Mouse (Mus musculus) cortical plate, adult 2 months (tissue): ENCODE results near the gene Fam170b. TPM values are rescaled to one million over a fixed set of nuclear protein-coding genes. Genes with fewer than 3 reads are reported as not detected.

ENCODE experiments used
- H3K27ac ChIP-seq: fragments of 200-500 bp; 2 replicates; pipeline ENCODE4 v1.5.1; 2012; ENCODE audit warnings: low read length, control low read depth, inconsistent platforms; ENCODE audit not compliant: insufficient read depth
- H3K4me1 ChIP-seq: fragments of 200-500 bp; 2 replicates; pipeline ENCODE4 v1.6.1; 2011; ENCODE audit warnings: low read length; ENCODE audit not compliant: control insufficient read depth, insufficient read depth
- H3K4me3 ChIP-seq: fragments of 200-500 bp; 2 replicates; pipeline ENCODE4 v1.5.1; 2011; ENCODE audit warnings: mild to moderate bottlenecking, low read length, control low read depth; ENCODE audit not compliant: insufficient read depth
- CTCF ChIP-seq: fragments of 200-500 bp; IDR thresholded peaks from 2 replicates; pipeline ENCODE4 v1.5.1; 2011; ENCODE audit warnings: mild to moderate bottlenecking, control low read depth, low read length; ENCODE audit not compliant: insufficient read depth; ENCODE audit errors: extremely low read depth
- POLR2A ChIP-seq: fragments of 200-500 bp; IDR thresholded peaks from 2 replicates; pipeline ENCODE4 v1.6.1; 2011; ENCODE audit warnings: mild to moderate bottlenecking, low read length, control low read depth; ENCODE audit not compliant: insufficient read depth; ENCODE audit errors: extremely low read depth
- polyA plus RNA-seq: library from polyadenylated mRNA; depleted of rRNA; stranded (reverse); fragments of >200 nt; gene quantifications from 2 replicates; pipeline ENCODE4 v1.2.3, GENCODE M21; 2012

The Fam170b gene
- polyA plus RNA-seq, 1 experiment = not detected

DNA sequence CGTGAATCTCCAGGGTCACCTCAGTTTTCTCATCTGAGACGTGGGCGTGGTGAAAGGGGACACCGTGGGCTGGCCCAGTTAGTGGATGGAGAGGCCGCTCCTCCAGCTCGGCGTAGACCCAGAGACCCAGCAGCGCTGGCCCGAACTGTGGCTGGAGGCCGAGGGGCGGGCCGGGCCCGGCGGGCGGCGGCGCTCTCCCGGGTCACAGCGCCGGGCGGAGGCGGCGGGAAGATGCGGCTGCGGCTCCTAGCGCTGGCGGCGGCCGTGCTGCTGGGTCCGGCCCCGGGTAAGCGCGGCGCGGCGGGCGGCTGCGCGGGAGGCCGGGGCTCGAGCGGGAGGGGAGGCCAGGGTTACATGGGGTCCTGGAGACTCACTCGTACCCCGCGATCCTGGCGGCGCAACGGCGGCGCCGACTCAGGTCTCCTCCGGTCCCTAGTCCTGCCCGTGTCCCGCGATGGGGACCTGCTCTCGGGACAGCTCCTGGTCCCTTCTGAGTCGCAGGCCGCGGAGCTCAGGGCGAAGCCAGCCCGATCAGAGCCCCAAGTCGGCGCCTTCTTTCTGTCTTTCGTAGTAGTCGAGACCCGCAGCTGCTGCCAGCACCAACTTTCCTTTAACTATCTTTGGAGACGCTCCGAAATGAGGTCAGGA, 23.0 kb downstream of the Fam170b start, which contains the start of gene Vstm4:
Vstm4 (plus strand) TSS at position 76 of the 648 bp plus-strand sequence.
- TF ChIP-seq POLR2A (no peak), CTCF (no peak)
- H3K27ac ChIP-seq = no peak within 1 kb of the TSS
- no peaks in the 10 kb centered on the region for H3K4me1 ChIP-seq
- peak within 1 kb of the TSS; percentile 35 for H3K4me3 ChIP-seq

DNA sequence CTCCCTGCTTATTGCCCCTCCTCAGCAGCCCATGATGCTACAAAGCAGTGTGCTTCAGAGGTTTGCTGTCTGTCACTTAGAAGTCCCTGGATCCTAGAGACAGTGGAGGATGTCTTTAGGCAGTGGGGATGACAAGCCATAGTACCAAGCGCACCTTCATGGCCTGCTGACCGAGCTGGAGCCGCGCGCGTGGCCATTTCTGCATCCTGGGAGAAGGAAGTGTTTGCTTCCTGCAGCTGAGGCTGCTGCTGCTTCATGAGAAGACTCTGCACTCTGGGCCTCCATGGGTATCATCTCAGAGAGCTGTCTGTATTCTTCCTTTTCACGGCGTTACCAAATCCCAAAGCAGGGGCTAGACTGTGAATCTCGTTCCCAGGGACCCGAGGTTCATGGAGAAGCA, 24.6 kb downstream of the Fam170b start:
- Histone ChIP-seq H3K4me3 (no peak overlapping the region), H3K27ac (no peak overlapping the region), H3K4me1 (no peaks in the 10 kb centered on the region)
- TF ChIP-seq POLR2A (no peak), CTCF (no peak)

DNA sequence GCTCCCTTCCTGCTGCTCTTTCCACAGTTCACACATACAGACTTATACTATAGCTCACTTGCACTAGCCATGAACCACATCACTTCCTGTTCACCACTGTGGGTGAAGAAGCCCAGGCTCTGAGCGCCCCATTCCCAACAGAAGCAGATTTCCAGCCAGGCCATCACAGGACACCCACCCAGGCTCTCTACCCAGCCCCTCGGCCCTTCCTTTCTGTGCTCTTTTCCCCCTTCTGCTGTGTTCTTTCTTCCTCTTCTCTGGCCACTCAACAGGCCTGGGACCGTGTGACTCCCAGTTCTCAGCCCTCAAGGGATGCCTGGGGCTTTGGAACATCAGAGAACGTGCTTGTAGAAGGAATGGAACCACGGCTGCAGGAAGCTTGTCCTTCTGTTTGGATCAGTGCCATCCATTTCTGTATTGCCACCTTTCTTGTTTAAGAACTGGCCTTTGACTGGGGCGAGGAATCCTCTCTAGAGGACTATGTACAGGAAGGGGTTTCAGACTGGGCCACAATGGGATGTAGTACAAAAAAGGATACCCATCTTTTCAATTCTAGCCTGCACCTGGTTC, 25.3 kb downstream of the Fam170b start:
- H3K27ac ChIP-seq = no peak overlapping the region
- no peak overlapping the region for H3K4me3 ChIP-seq
- H3K4me1 ChIP-seq = no peaks in the 10 kb centered on the region
- no peak for TF ChIP-seq CTCF
- no peak for TF ChIP-seq POLR2A

DNA sequence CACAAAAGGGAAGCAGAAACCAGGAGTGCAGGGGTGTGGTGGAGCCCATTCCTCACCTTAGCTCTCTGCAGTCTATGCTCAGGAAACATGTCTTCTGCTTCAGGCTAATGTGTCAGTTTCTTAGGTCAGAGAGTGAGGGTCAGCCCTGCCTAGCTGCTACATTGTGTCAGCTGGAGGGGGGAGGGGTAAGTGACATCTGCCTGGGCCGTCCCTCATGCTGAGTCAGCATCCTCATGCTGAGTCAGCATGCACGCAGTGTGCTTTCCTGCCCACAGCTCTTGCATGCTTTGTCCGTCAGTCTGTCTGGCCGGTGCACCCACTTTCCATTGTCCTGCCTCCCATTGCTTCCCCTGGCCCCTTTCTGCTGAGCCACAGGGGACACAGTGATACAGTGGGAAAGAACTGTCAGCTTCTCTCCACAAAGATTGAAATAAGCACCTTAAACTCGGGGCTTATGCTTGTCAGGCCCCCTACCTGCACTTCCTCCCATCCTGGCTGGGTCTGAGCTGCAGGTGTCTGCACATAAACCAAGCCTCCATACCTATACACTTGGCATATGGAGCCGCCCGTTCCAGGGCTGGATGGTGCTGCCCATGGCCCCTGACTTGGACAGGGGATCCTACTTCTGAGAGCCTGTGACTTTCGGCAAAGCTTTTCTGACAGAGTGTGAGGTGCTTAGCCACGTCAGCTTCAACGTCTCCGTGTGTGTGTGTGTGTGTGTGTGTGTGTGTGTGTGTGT, 26.2 kb downstream of the Fam170b start:
- H3K4me3 ChIP-seq = no peak overlapping the region
- H3K27ac ChIP-seq = no peak overlapping the region
- no peaks in the 10 kb centered on the region for H3K4me1 ChIP-seq
- TF ChIP-seq CTCF = no peak
- no peak for TF ChIP-seq POLR2A

DNA sequence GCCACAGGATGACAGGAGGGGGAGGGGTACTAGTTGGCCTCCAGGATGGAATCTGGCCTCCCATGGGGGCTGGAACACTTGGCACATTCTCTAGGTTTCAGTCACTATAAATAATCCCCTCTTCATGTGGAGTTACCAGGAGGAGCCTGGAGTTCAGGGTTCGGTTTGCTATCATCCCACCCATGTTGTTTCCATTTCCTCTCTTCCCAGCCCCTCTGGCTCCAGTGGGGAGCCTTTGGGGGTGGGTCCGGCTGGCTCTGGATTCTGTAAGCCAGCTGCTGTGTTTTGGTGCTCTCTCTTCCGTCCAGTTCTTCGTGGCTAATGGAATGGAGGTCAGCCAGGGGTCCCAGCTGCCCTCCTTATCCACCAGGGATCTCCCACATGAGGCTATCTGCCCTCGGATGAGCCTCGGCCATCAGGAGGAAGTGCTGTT, 27.4 kb downstream of the Fam170b start:
- no peaks in the 10 kb centered on the region for H3K4me1 ChIP-seq
- TF ChIP-seq POLR2A (no peak), CTCF (no peak)
- no peak overlapping the region for H3K4me3 ChIP-seq
- H3K27ac ChIP-seq = no peak overlapping the region

DNA sequence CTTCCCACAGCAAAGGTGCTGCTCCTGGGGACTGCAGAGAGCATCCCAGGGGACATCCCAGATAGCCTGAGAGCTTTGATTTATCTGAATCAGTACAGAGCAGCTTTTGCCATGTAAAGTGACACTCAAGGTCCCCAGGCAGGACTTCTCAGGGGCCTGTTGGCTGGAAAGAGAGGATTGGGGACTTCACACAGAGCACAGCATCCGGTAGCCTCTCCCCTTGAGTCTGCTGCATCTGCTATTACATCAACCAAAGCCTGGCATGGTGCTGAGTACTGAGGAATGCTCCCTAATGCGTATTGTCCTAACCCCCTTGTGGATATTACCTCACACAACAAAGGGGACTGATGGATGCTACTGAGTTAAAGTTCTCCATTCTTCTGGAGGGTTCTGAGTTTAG, 27.9 kb downstream of the Fam170b start:
- Histone ChIP-seq H3K4me1 (no peaks in the 10 kb centered on the region), H3K27ac (no peak overlapping the region), H3K4me3 (no peak overlapping the region)
- TF ChIP-seq CTCF = no peak
- no peak for TF ChIP-seq POLR2A

DNA sequence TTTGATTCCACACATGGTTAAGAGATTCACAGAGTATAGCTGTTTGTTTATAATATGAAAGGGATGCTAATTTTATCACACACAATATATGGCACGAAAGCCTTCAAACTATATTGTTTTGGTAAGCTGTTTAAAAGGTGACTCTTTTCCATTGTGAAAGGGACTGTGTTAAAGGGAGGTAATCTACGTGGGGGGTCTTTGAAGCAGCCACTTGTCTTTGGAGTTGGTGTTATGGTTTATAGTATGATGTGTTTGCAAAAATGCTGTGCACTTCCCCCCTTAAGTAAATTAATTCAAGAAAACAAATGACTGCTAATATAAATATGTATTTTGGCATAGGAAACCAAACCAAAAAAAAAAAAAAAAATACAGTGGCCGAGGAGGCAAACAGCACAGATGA, 31.6 kb downstream of the Fam170b start:
- TF ChIP-seq POLR2A = no peak
- TF ChIP-seq CTCF = no peak

DNA sequence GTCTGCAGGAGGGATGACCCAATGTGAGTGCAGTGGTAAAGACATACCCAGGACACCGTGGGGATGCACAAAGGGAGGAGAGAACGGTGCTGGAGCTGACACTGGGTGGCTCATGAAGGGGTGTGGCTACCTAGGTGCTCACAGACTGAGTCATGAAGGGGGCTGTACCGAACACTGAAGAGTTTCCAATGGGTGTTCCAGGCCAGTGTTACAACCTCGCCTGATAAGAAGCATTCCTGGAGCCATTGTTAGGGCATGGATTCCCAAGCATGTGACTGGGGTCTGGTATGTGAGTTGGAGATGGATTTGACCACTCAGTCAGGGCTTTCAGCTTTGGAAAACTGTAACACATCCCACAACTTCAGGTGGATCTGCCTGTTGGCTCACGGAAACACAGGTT, 38.2 kb downstream of the Fam170b start:
- H3K4me1 ChIP-seq = no peaks in the 10 kb centered on the region
- no peak for TF ChIP-seq CTCF
- TF ChIP-seq POLR2A = no peak
- no peak overlapping the region for H3K27ac ChIP-seq
- no peak overlapping the region for H3K4me3 ChIP-seq

More for the DNA sequence above, 31.6 kb downstream of the Fam170b start:
- Histone ChIP-seq H3K27ac (no peak overlapping the region), H3K4me1 (no peaks in the 10 kb centered on the region), H3K4me3 (no peak overlapping the region)

DNA sequence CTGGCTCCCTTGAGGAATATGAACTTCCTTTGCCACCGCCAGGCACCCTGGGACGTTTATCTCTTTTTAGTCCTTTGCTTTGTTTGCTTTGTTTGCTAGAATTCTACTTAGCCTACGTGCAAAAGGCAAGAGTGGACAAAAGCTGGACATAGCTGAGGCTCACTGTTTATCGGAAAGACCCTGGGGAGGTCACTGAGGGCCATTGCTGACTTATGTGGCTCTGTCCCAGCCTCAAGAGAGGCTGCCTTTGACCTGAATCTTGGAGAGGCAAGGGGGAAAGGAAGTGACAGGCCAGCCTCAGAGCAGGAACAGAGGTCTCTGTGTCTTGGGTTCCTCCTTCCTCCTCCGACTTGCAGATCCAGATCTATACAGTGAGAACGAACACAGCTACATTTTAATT, 43.8 kb downstream of the Fam170b start:
- H3K27ac ChIP-seq = no peak overlapping the region
- TF ChIP-seq POLR2A (no peak), CTCF (no peak)

DNA sequence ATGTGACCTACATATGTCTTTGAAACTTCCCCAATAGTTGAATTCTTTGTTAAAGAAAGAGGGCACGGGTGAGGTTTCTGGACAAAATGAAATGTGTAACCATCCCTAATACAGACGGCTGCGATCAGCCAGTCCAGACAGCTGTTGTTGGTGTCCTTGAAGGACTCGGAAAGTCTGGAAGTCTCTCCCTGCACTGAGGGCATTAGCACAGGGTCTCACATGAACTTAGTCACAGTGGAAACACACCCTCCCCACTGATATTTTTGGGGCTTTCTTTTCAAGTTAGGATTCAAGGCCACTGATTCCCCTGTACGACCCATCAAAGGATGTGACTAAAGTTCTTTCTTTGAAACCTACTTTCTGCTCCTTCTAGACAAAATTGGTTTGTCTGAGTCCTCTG, 46.6 kb downstream of the Fam170b start:
- Histone ChIP-seq H3K27ac (no peak overlapping the region), H3K4me3 (no peak overlapping the region), H3K4me1 (no peaks in the 10 kb centered on the region)
- TF ChIP-seq CTCF (no peak), POLR2A (no peak)

More for the DNA sequence above, 43.8 kb downstream of the Fam170b start:
- H3K4me1 ChIP-seq = no peaks in the 10 kb centered on the region
- no peak overlapping the region for H3K4me3 ChIP-seq
